Mouse (Mus musculus) midbrain, embryonic 14.5 days (tissue): ENCODE data around the gene Galnt2. TPM values are rescaled to one million over a fixed set of nuclear protein-coding genes. Genes with fewer than 3 reads are reported as not detected.
A peak's percentile ranks its signal among the peaks of the same experiment; 100 is the strongest.

ENCODE experiments used
- ATAC-seq: fragments of 200-750 bp; cut with Nextera tagmentation; 2 replicates; pipeline ENCODE4 v1.8.0; 2017; ENCODE audit warnings: moderate number of reproducible peaks, moderate library complexity; ENCODE audit not compliant: low FRiP score, low TSS enrichment
- DNase-seq: peaks from one replicate; pipeline ENCODE4 v3.0.0-alpha.2; 2015
- H3K27ac ChIP-seq: fragments of 300-500 bp; sonication (generic); replicated peaks from 2 replicates; pipeline ENCODE4 v1.5.1; 2014; ENCODE audit warnings: mild to moderate bottlenecking, low read depth, low read length, moderate library complexity
- H3K27me3 ChIP-seq: fragments of 300-500 bp; sonication (generic); 2 replicates; pipeline ENCODE4 v1.6.1; 2014; ENCODE audit warnings: low read length, control low read depth, mixed read lengths; ENCODE audit not compliant: control insufficient read depth, insufficient read depth
- H3K36me3 ChIP-seq: fragments of 300-500 bp; sonication (generic); 2 replicates; pipeline ENCODE4 v1.6.1; 2014; ENCODE audit warnings: low read length, control low read depth; ENCODE audit not compliant: control insufficient read depth, insufficient read depth
- H3K4me1 ChIP-seq: fragments of 300-500 bp; sonication (generic); 2 replicates; pipeline ENCODE4 v1.6.1; 2014; ENCODE audit warnings: mild to moderate bottlenecking, antibody characterized with exemption, low read length, control low read depth; ENCODE audit not compliant: control insufficient read depth, insufficient read depth
- H3K4me2 ChIP-seq: fragments of 300-500 bp; sonication (generic); 2 replicates; pipeline ENCODE4 v1.6.1; 2014; ENCODE audit warnings: mild to moderate bottlenecking, low read length, moderate library complexity
- H3K4me3 ChIP-seq: fragments of 300-500 bp; sonication (generic); replicated peaks from 2 replicates; pipeline ENCODE4 v1.5.1; 2014; ENCODE audit warnings: low read depth, low read length
- H3K9ac ChIP-seq: fragments of 300-500 bp; sonication (generic); replicated peaks from 2 replicates; pipeline ENCODE4 v1.6.1; 2014; ENCODE audit warnings: mild to moderate bottlenecking, low read length, moderate library complexity
- H3K9me3 ChIP-seq: fragments of 300-500 bp; sonication (generic); 2 replicates; pipeline ENCODE4 v1.6.1; 2016; ENCODE audit warnings: low read length, control low read depth, mixed read lengths; ENCODE audit not compliant: control insufficient read depth
- WGBS: fragments of 180-500 bp; shearing (Covaris S2); extraction: QIAGEN DNeasy Blood & Tissue Kit; methylation state at CpG from one replicate; pipeline ENCODE4 v1.1.7; 2014; 5-methylcytosine and 5-hydroxymethylcytosine counted together
- polyA plus RNA-seq: library from polyadenylated mRNA; unstranded; fragments of >200 nt; fragmentation: Nextera tagmentation; extraction: Ambion mirVana; gene quantifications from 2 replicates; pipeline ENCODE4 v1.2.1, GENCODE M21; 2014

Gene Galnt2
- polyA plus RNA-seq, 1 experiment from 2014 or later, result 70.1 TPM

- WGBS, result 82% methylated on average over 3 of the region's 3 CpGs
- Histone ChIP-seq H3K36me3 (no peaks in the 10 kb centered on the region), H3K9me3 (no peaks in the 10 kb centered on the region), H3K4me1 (no peaks in the 10 kb centered on the region), H3K4me2 (no peak overlapping the region), H3K27me3 (no peaks in the 10 kb centered on the region), H3K9ac (no peak overlapping the region), H3K27ac (no peak overlapping the region), H3K4me3 (no peak overlapping the region)
- no peak for DNase-seq
- no peak for ATAC-seq
Observed at GRCm38 (mm10) chr8:124360911-124361310, 129.7 kb downstream of the Galnt2 start.

GRCm38 (mm10) chr8:124361773-124362427 is 130.7 kb downstream of the Galnt2 start:
- Histone ChIP-seq H3K4me3 (no peak overlapping the region), H3K4me2 (no peak overlapping the region), H3K27ac (no peak overlapping the region), H3K9ac (no peak overlapping the region), H3K4me1 (no peaks in the 10 kb centered on the region), H3K27me3 (no peaks in the 10 kb centered on the region), H3K36me3 (0 out of 2 replicates have a peak, but pooled peaks cover 1% of the 10 kb centered on the region), H3K9me3 (no peaks in the 10 kb centered on the region)
- DNase-seq (no peak), ATAC-seq (no peak)
- WGBS, result 84% methylated on average over 11 of the region's 11 CpGs

- H3K27me3 ChIP-seq, result no peaks in the 10 kb centered on the region
- H3K4me1 ChIP-seq, result no peaks in the 10 kb centered on the region
- 82% methylated on average over 7 of the region's 7 CpGs for WGBS
- H3K36me3 ChIP-seq, result 0 out of 2 replicates have a peak, but pooled peaks cover 7% of the 10 kb centered on the region
- H3K27ac ChIP-seq, result no peak overlapping the region
- no peak overlapping the region for H3K4me3 ChIP-seq
- DNase-seq (no peak), ATAC-seq (no peak)
- H3K9me3 ChIP-seq, result no peaks in the 10 kb centered on the region
- H3K9ac ChIP-seq, result no peak overlapping the region
- H3K4me2 ChIP-seq, result no peak overlapping the region
Observed at GRCm38 (mm10) chr8:124362589-124362988, 131.4 kb downstream of the Galnt2 start.

GRCm38 (mm10) chr8:124363337-124363736 is 132.1 kb downstream of the Galnt2 start:
- DNase-seq, result no peak
- H3K4me2 ChIP-seq, result no peak overlapping the region
- ATAC-seq, result no peak
- no peak overlapping the region for H3K9ac ChIP-seq
- H3K36me3 ChIP-seq, result 0 out of 2 replicates have a peak, but pooled peaks cover 7% of the 10 kb centered on the region
- H3K27ac ChIP-seq, result no peak overlapping the region
- no peaks in the 10 kb centered on the region for H3K27me3 ChIP-seq
- H3K4me1 ChIP-seq, result no peaks in the 10 kb centered on the region
- whole genome bisulfite sequencing, result 92% methylated on average over 15 of the region's 15 CpGs
- no peaks in the 10 kb centered on the region for H3K9me3 ChIP-seq
- no peak overlapping the region for H3K4me3 ChIP-seq

GRCm38 (mm10) chr8:124368213-124368612 is 137.0 kb downstream of the Galnt2 start:
- no peak overlapping the region for H3K9ac ChIP-seq
- H3K9me3 ChIP-seq, result no peaks in the 10 kb centered on the region
- 18% methylated on average over 8 of the region's 8 CpGs for WGBS
- DNase-seq (peak; percentile 90), ATAC-seq (no peak)
- no peaks in the 10 kb centered on the region for H3K4me1 ChIP-seq
- 0 out of 2 replicates have a peak, but pooled peaks cover 9% of the 10 kb centered on the region for H3K36me3 ChIP-seq
- no peak overlapping the region for H3K27ac ChIP-seq
- H3K27me3 ChIP-seq, result no peaks in the 10 kb centered on the region
- H3K4me2 ChIP-seq, result no peak overlapping the region
- no peak overlapping the region for H3K4me3 ChIP-seq

GRCm38 (mm10) chr8:124370422-124371183 is 139.4 kb downstream of the Galnt2 start:
- H3K27me3 ChIP-seq, result no peaks in the 10 kb centered on the region
- H3K9me3 ChIP-seq, result no peaks in the 10 kb centered on the region
- no peak overlapping the region for H3K4me2 ChIP-seq
- H3K4me3 ChIP-seq, result no peak overlapping the region
- 81% methylated on average over 17 of the region's 17 CpGs for WGBS
- H3K9ac ChIP-seq, result no peak overlapping the region
- no peak overlapping the region for H3K27ac ChIP-seq
- ATAC-seq (no peak), DNase-seq (no peak)
- no peaks in the 10 kb centered on the region for H3K4me1 ChIP-seq
- H3K36me3 ChIP-seq, result peaks cover 12% of the 10 kb centered on the region; the same call in 1 of the 2 replicates

GRCm38 (mm10) chr8:124371410-124372123 is 140.4 kb downstream of the Galnt2 start:
- WGBS, result 96% methylated on average over 23 of the region's 23 CpGs
- Histone ChIP-seq H3K27me3 (no peaks in the 10 kb centered on the region), H3K4me2 (no peak overlapping the region), H3K27ac (no peak overlapping the region), H3K4me1 (no peaks in the 10 kb centered on the region), H3K36me3 (peaks cover 15% of the 10 kb centered on the region; the same call in 1 of the 2 replicates), H3K9me3 (no peaks in the 10 kb centered on the region), H3K9ac (no peak overlapping the region), H3K4me3 (no peak overlapping the region)
- no peak for DNase-seq
- ATAC-seq, result no peak

- H3K36me3 ChIP-seq, result peaks cover 8% of the 10 kb centered on the region; the same call in 1 of the 2 replicates
- H3K9ac ChIP-seq, result no peak overlapping the region
- WGBS, result 84% methylated on average over 5 of the region's 5 CpGs
- no peaks in the 10 kb centered on the region for H3K4me1 ChIP-seq
- no peak overlapping the region for H3K27ac ChIP-seq
- no peaks in the 10 kb centered on the region for H3K27me3 ChIP-seq
- DNase-seq (no peak), ATAC-seq (no peak)
- no peak overlapping the region for H3K4me2 ChIP-seq
- H3K4me3 ChIP-seq, result no peak overlapping the region
- no peaks in the 10 kb centered on the region for H3K9me3 ChIP-seq
Observed at GRCm38 (mm10) chr8:124373753-124374152, 142.6 kb downstream of the Galnt2 start.
